Mouse (Mus musculus) megakaryocyte progenitor cell, adult 5-6 weeks (primary cell): ENCODE results near the gene Tmprss12. TPM values are rescaled to one million over a fixed set of nuclear protein-coding genes. Genes with fewer than 3 reads are reported as not detected.
"Not testable (repeated sequence)": the region's sequence is repeated elsewhere in the genome, so short reads cannot be mapped to it uniquely, and the experiment has no call there.

ENCODE experiments used
- ATAC-seq: replicated peaks from 2 replicates; pipeline ENCODE4 v1.8.0; 2016; ENCODE audit warnings: mild to moderate bottlenecking, moderate TSS enrichment, inconsistent platforms; ENCODE audit not compliant: poor library complexity
- total RNA-seq, 2 experiments: library from RNA; stranded (forward) in 1 of 2; stranded (reverse) in 1 of 2; fragments of 157-497, 149-512 nt in 1 of 2; fragments of 200-1000 nt in 1 of 2; gene quantifications; 2 replicates each; pipeline versions ENCODE4 v1.2.3 to v1.2.4; 2015 to 2017

Tmprss12 gene
- total RNA-seq (2015) (not detected in 2 replicates), total RNA-seq (2017) (not detected in 2 replicates)

GRCm38 (mm10) chr15:100280626-100281025 lies at the start of gene Tmprss12:
Tmprss12 (plus strand) TSS chr15:100280837.
- ATAC-seq = no peak

DNA sequence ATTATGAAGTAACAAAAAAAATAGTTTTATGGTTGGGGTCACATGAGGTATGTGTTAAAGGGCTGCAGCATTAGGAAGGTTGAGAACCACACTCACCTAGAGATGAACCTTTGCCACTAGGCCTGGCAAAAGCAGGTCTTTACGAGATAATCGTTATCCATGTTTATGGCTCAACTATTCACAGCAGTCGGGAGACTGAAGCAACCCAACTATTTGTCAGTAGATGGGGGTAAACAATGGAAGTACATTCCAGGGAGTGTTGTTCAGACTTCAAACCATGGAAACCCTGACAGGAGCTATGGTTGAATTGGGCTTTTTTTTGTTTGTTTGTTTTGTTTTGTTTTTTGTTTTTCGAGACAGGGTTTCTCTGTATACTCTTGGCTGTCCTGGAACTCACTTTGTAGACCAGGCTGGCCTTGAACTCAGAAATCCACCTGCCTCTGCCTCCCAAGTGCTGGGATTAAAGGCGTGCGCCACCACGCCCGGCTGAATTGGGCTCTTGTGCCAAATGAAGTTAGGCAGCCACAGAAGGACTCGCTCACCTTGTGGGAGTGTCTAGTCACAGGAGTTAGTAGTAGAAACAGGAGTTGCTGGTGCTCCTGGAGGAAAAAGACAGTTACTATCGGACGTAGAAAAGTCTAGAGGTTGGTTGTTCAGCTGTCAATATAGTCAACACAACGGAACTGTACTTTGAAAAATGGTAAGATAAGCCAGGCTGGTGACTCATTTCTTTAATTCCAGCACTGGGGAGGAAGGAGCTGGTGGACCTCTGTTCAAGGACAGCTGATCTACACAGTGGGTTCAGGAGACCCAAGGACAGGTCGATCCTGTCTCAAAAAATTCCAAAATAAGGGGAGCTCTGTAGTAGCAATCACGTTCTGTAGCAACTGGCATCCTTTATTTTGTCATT lies 48.8 kb upstream of the Tmprss12 start:
- ATAC-seq = no peak

GRCm38 (mm10) chr15:100235208-100235965 lies 45.2 kb upstream of the Tmprss12 start:
- ATAC-seq = peak; percentile 49

DNA sequence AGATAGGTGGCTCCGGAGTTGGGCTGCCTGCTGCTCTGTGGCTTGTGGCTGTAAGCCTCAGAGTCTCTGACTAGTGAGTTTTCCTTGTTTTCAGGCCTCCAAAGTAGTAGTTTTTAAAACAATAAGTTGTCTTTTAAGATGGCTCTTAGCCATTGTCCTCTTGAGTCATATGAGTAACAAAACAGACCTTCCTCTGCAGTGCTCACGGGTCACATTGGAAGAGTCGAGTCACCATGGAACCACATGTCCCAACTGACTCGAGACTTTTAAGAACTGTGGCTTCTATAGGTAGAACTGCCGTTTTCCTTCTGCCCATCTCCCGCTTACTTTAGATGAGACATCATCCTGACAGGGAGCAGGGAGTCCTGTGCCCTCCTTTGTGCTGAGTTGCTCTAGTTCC lies 43.7 kb upstream of the Tmprss12 start:
- peak; percentile 34; the same call in 1 of the 2 replicates for ATAC-seq

- ATAC-seq = peak; percentile 51
Measured at GRCm38 (mm10) chr15:100241780-100242179, 38.9 kb upstream of the Tmprss12 start.

DNA sequence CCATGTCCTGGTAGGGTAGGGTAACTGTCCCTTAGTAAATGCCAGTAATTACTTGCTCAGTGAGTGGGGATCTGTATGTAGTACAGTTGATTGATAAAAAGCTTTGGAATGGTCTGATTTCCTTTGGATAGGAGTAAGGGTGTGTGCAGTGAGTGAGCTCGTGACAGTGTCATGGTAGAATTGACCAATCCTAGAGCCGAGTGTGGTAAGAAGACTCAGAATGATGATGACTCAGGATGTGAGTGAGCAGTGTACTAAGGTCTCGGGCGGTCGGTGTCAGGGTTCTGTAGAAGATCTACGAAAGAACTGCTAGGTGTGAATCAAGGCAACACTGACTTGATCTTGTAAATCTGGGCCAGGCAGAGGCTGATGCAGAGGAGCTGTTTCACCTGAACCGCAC lies 34.7 kb upstream of the Tmprss12 start:
- no peak for ATAC-seq

DNA sequence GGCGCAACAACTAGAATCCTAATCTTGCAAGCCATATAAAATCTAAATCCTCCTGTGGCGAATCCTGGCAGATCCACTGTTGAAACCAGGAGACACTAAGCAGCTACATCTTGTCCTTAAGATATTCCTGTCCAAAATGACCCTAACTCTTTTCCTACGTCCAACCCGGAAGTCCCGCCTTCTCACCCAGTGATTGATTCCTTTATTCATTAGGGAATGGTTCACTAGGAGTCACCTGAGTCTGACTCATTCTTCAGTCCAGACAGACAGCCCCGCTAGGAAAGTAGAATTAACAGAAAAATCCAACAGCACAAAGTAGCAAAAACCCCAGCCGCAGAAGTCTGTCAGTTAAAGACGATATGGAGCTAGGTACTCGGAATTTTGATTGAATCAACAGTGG lies 33.3 kb upstream of the Tmprss12 start:
- ATAC-seq = no peak

DNA sequence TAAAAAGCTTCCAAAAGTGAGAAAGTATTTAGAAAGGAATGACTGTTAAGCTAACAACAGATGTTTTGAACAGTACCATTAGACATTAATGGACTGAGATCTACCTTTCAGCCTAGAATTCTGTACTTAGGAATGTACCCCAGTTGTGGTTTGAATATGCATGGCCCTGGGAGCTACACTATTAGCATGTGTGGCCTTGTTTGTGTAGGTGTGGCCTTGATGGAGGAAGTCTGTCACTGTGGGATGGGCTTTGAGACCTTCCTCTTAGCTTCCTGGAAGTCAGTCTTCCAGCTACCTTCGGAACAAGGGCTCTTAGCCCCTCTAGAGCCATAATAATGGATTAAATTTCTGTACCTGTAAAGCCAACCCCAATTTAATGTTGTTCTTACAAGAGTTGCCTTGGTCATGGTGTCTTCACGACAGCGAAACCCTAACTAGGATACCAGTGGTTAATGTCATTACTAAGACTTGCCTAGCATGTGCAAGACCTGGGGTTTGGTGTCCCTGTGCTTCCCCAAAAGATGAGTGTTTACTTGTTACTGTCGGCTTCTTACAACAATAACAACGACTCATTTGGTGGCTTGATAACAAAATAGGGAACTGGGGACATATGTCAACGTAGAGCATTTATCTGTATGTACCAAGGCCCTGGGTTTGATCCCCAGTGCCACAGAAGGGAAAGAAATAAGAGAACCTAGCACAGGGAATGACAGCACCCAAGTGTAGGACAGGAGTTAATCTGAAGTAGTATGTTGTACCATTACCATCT lies 31.8 kb upstream of the Tmprss12 start:
- no peak for ATAC-seq

GRCm38 (mm10) chr15:100251153-100251780 lies 29.4 kb upstream of the Tmprss12 start:
- ATAC-seq = no peak

- ATAC-seq = no peak
Measured at GRCm38 (mm10) chr15:100256386-100256785, 24.3 kb upstream of the Tmprss12 start.

DNA sequence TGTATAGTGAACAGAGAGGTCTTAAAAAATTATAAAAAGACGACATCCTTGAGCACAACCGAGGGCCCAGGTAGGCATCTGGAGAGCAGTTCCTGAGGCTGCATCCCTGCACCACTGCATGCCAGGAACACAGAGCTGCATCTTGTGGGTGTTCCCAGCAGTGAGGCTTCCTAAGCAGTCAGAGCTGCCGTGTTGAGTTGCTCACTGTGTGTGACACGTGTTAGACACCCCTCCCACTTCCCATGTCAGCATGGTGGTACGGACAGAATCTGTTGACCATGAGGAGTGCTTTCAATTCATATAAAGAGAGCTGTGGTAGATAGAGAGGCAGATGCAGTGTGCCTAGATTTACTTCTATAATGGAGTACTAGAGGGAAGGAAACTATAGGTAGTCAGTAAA lies 23.3 kb upstream of the Tmprss12 start:
- ATAC-seq = no peak

- ATAC-seq = no peak
Measured at GRCm38 (mm10) chr15:100258646-100259425, 21.8 kb upstream of the Tmprss12 start.

- peak; percentile 78 for ATAC-seq
Measured at GRCm38 (mm10) chr15:100260351-100260750, 20.3 kb upstream of the Tmprss12 start.

- ATAC-seq = peak; percentile 87
Measured at GRCm38 (mm10) chr15:100263246-100263905, 17.3 kb upstream of the Tmprss12 start.

DNA sequence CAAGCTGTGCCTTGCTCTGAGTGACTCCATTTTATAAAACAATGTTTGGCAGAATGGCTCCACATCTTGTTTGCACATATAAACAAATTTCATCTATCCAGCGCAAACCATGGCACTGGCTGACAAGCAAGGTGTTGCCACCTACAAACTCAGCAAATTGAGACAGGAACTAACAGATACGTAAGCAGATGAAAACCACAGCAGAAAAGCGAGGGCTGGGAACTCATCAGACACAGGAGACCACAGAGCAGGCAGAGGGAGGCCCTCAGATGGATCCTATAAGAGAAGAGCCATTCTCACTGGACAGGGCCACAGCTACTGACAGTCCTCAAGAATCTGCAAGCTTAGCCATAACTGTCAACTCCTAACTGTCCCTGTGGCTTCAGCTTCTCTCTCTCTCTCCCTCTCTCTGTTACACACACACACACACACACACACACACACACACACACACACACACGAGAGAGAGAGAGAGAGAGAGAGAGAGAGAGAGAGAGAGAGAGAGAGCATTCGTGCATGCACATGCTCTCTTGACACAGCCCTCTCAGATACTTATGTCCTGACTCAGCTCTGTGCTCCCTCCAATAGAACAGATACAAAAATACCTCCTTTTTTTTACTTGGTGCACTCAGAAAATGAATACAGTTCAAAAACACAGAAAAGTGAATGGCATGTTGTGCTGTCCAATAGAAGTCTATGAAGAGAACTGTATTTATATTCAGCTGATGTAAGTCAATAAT lies 14.9 kb upstream of the Tmprss12 start:
- ATAC-seq = no peak

- no peak for ATAC-seq
Measured at GRCm38 (mm10) chr15:100268916-100269315, 11.7 kb upstream of the Tmprss12 start.

- ATAC-seq = no peak
Measured at GRCm38 (mm10) chr15:100269776-100270175, 10.9 kb upstream of the Tmprss12 start.

- not testable (repeated sequence) for ATAC-seq
Measured at GRCm38 (mm10) chr15:100270609-100271008, 10.0 kb upstream of the Tmprss12 start.

DNA sequence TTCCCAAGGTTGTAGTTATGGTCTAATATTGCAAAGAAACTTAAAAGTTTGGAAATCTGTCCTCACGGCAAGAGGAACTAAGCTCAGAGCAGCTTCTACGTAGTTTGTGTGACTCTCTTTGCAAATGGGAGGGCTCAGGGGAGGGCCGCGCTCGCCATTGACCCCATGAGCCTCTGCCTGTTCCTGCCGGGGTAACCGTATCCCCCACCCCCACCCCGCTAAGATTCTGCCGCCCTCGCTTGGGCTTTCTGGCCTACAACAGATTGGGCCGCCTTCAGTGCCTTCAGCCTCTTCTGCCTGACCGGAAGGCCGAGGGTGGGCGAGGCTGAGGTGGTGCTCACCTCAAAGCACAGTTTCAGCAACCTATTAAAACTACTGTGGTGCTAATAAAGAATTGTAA lies 9.2 kb upstream of the Tmprss12 start:
- no peak for ATAC-seq
